Mouse (Mus musculus) embryo, embryonic 9.5 days (tissue): ENCODE measurements around the gene Ctsz.

Experiments
- DNase-seq: peaks from one replicate; pipeline ENCODE4 v3.0.0-alpha.2; 2017; ENCODE audit errors: extremely low spot score

The Ctsz gene

DNA sequence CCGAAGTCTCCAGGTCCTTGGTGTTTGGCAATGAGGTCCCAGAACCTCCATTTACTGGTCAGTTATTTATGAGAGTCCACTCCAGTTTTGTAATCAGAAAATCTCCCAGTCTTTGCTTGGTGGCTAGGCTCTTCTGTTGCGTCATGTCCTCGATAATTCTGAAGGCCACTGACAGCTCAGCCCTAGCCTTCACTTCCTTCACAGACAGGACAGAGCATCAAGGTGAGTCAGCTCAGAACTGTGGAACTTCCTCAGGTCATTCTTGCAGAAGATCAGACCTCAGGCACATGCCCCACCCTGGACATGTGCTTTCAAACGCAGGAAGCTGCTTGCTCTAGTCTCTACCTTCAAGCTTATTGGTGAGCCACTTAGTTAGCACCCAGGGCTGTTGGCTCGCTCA lies 45.5 kb downstream of the Ctsz start:
- no peak for DNase-seq

DNA sequence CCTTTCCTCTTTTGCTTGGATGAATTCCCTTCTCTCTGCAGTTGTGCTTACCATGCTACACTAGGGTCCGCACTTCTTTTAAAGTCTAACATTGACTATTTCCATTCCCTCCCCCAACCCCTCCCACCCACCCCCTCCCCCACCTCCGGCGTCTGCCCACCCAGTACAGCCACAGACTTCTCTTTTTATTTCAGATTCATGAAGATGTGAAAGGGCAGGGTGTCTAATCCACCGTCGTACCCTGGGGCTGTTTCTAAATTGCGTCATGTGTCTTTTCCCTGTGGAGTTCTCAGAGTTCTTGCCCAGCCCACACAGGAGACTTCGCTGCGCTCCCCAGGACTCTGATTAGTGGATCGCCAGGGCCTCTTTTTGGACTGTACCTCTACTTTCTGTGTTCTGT lies 46.3 kb downstream of the Ctsz start:
- no peak for DNase-seq

GRCm38 (mm10) chr2:174391936-174392335 lies 46.9 kb downstream of the Ctsz start:
- DNase-seq = no peak

- DNase-seq = no peak
Observed at GRCm38 (mm10) chr2:174381021-174381420, 57.8 kb downstream of the Ctsz start.
